Mouse (Mus musculus) testis, adult 2 months (tissue): ENCODE data around the gene Dazap1. TPM values are rescaled to one million over a fixed set of nuclear protein-coding genes. Genes with fewer than 3 reads are reported as not detected.
A peak's percentile ranks its signal among the peaks of the same experiment; 100 is the strongest.

Source experiments
- H3K27ac ChIP-seq: fragments of 200-500 bp; 2 replicates; pipeline ENCODE4 v1.5.1; 2012; ENCODE audit warnings: low read depth, low read length; ENCODE audit not compliant: control insufficient read depth, insufficient read depth
- H3K27me3 ChIP-seq: fragments of 200-500 bp; 2 replicates; pipeline ENCODE4 v1.6.1; 2012; ENCODE audit warnings: mild to moderate bottlenecking, low read length, moderate library complexity; ENCODE audit not compliant: control insufficient read depth, insufficient read depth
- H3K36me3 ChIP-seq: fragments of 200-500 bp; 2 replicates; pipeline ENCODE4 v1.6.1; 2012; ENCODE audit warnings: mild to moderate bottlenecking, low read length; ENCODE audit not compliant: control insufficient read depth, insufficient read depth
- H3K4me1 ChIP-seq: fragments of 200-500 bp; 2 replicates; pipeline ENCODE4 v1.6.1; 2012; ENCODE audit warnings: low read length; ENCODE audit not compliant: control insufficient read depth, insufficient read depth
- H3K4me3 ChIP-seq: fragments of 200-500 bp; 2 replicates; pipeline ENCODE4 v1.5.1; 2012; ENCODE audit warnings: low read depth, mild to moderate bottlenecking, low read length, moderate library complexity, mixed read lengths; ENCODE audit not compliant: control insufficient read depth
- CTCF ChIP-seq: fragments of 200-500 bp; IDR thresholded peaks from 2 replicates; pipeline ENCODE4 v1.5.1; 2012; ENCODE audit warnings: low read depth, mild to moderate bottlenecking, inconsistent platforms, low read length, moderate library complexity; ENCODE audit not compliant: control insufficient read depth, insufficient read depth, insufficient replicate concordance
- POLR2A ChIP-seq: fragments of 200-500 bp; IDR thresholded peaks from 2 replicates; pipeline ENCODE4 v1.6.1; 2012; ENCODE audit warnings: low read depth, mild to moderate bottlenecking, inconsistent platforms, low read length, moderate library complexity; ENCODE audit not compliant: control insufficient read depth
- polyA plus RNA-seq: library from polyadenylated mRNA; depleted of rRNA; stranded (reverse); fragments of >200 nt; gene quantifications from 2 replicates; pipeline ENCODE4 v1.2.3, GENCODE M21; 2012

Dazap1 gene
- polyA plus RNA-seq, 1 experiment = 97.5 TPM

DNA sequence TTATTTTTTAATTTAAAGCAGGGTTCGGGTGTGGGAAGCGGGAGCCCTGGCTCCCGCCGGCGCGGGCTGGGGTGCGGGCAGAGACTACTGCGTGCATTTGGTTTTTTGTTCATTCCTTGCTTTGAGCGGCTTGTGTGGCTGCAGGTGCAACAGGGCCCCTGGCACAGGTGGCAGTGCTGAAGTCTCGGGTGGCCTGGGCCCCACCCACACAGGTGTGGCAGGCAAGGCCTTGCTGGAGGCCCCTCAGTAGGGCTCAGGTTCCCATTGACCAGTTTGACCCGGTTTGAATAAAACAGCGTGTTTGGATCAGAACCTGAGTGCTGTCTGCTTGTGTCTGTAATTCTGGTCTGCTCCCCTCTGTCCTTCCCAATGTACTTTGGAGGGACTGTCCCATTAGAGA, 26.8 kb downstream of the Dazap1 start:
- Histone ChIP-seq H3K4me3 (no peak overlapping the region), H3K36me3 (no peaks in the 10 kb centered on the region; the same call in none of the 2 replicates), H3K4me1 (peaks cover 1% of the 10 kb centered on the region), H3K27ac (no peak overlapping the region), H3K27me3 (no peaks in the 10 kb centered on the region)
- TF ChIP-seq CTCF (no peak), POLR2A (no peak)

DNA sequence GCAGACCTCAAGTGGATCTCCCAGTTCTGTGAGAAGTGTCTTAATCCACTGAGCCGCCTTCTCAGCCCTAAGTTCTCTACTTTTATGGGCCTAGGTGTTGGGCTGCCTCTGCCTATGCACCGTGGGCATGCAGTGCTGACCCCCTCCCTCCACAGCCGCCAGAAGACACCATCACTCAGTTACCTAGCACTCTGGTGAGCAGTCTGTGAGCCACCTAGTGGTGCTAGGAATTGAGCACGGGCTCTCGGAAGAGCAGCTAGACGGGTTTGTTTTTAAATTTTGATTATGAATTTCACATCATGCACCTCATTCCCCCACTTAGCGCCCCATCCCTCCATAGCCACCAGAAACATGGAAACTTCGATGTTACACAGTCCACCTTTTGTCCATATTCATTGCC, 27.4 kb downstream of the Dazap1 start:
- TF ChIP-seq POLR2A (no peak), CTCF (no peak)
- peaks cover 1% of the 10 kb centered on the region for H3K36me3 ChIP-seq

DNA sequence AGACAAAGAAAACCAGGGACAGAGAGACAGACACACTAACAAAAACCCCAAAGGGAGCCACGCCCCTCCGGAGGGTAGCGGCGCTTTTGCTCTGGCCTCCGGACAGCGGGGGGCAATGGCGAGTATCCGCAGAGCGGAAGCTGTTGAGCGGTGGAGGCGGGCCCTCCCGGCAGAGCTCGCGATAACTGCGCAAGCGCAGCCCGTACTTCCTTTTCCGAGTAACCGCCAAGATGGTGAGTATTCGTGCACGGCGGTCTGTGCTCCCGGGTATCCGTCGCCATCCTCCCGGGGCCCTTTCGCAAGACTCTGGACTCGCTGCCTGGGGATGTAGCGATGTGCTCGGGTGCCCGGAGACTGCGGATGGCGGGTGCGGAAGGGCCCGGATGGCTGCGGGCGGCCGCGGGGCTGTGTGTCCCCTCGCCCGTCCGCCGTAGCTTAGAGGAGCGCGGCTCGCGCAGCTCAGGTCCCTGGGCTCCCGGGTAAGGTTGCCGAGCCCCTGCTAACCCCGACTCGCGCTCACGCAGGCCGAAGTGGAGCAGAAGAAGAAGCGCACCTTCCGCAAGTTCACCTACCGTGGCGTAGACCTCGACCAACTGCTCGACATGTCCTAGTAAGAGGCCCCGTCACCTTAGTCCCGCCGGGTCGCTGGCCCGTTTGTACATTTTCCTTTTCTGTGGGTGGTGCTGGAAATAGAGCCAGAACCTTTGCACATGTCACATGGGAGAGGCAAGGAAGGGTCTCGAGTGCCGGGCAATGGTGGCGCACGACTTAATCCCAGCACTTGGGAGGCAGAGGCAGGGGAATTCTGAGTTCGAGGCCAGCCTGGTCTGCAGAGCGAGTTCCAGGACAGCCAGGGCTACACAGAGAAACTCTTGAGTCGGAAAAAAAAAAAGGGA, 31.2 kb downstream of the Dazap1 start, which contains the start of gene Rps15:
Rps15 (plus strand) TSS at position 203 of the 896 bp plus-strand sequence.
- TF ChIP-seq CTCF = peak; percentile 46; the same call in 1 of the 2 replicates
- peak; percentile 98 for TF ChIP-seq POLR2A
- Histone ChIP-seq H3K27ac (peak within 1 kb of the TSS; percentile 98), H3K4me3 (peak within 1 kb of the TSS; percentile 98), H3K27me3 (no peaks in the 10 kb centered on the region), H3K36me3 (peaks cover 1% of the 10 kb centered on the region; the same call in 1 of the 2 replicates), H3K4me1 (peaks cover 14% of the 10 kb centered on the region)

More for the DNA sequence above, 27.4 kb downstream of the Dazap1 start:
- H3K27ac ChIP-seq = no peak overlapping the region
- H3K4me3 ChIP-seq = no peak overlapping the region
- H3K27me3 ChIP-seq = no peaks in the 10 kb centered on the region
- H3K4me1 ChIP-seq = peaks cover 7% of the 10 kb centered on the region

GRCm38 (mm10) chr10:80293325-80293724, 32.0 kb downstream of the Dazap1 start:
- Histone ChIP-seq H3K27ac (peak overlapping the region; percentile 98), H3K36me3 (peaks cover 1% of the 10 kb centered on the region; the same call in 1 of the 2 replicates), H3K27me3 (no peaks in the 10 kb centered on the region), H3K4me1 (peaks cover 14% of the 10 kb centered on the region), H3K4me3 (peak overlapping the region; percentile 98)
- no peak for TF ChIP-seq CTCF
- TF ChIP-seq POLR2A = no peak

DNA sequence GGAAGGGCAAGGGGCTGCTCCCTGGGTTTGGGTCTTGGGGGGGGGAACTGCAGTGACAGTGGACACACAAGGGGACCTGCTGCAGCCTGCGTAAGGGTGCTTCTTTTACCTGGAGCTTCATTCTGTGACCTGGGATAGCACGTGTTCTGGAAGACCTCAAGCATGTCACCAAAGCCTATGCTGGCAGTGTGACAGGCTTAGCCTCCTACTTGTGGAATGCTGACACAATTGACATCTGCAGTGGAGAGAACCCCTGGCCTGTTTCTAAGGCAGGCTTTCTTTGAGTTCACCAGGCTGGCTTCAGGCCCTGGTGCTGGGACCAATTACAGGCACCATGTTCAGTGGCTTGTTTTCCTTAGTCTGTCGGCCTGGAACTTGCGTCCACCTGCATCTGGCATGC, 33.0 kb downstream of the Dazap1 start:
- no peak overlapping the region for H3K4me3 ChIP-seq
- no peak overlapping the region for H3K27ac ChIP-seq
- H3K4me1 ChIP-seq = peaks cover 19% of the 10 kb centered on the region
- no peaks in the 10 kb centered on the region for H3K27me3 ChIP-seq
- TF ChIP-seq POLR2A (0 out of 2 replicates have a peak, but pooled peaks have one; percentile 29), CTCF (no peak)
- peaks cover 1% of the 10 kb centered on the region; the same call in 1 of the 2 replicates for H3K36me3 ChIP-seq

DNA sequence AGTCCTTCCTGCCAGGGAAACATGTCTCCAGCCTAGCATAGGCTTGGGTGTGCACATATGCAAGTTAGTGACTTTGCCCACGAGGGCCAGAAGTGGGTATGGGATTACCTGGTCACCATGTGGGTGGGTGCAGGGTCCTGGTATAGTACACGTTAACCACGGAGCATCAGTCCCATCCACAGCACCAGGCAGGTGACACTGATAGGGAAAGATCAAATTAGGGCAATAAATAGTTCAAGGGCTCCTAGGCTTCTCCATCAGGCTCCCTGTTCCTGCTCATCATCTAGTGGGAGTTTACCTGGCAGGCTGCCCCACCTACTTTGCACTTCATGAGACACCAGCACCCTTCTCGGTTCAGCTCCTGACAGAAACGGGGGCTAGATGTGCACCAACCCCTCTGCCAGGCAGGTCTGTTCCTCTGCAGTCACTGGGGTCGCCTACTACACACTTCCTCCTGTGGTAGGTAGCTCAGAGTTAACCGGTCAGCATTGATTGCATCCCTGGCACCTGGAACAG, 33.6 kb downstream of the Dazap1 start:
- Histone ChIP-seq H3K4me1 (peaks cover 23% of the 10 kb centered on the region), H3K4me3 (no peak overlapping the region)

More for the DNA sequence above, 33.6 kb downstream of the Dazap1 start:
- Histone ChIP-seq H3K27me3 (no peaks in the 10 kb centered on the region), H3K36me3 (peaks cover 1% of the 10 kb centered on the region; the same call in 1 of the 2 replicates), H3K27ac (no peak overlapping the region)
- TF ChIP-seq POLR2A (no peak), CTCF (no peak)
